Mouse (Mus musculus) bone marrow macrophage, adult 2 months (primary cell): ENCODE measurements around the gene Slc16a1.

Source experiments
- CTCF ChIP-seq: IDR thresholded peaks from 2 replicates; pipeline ENCODE4 v1.5.1; 2012; ENCODE audit warnings: low read depth, mild to moderate bottlenecking, low read length, moderate library complexity
- POLR2A ChIP-seq: IDR thresholded peaks from 2 replicates; pipeline ENCODE4 v1.6.1; 2012; ENCODE audit warnings: mild to moderate bottlenecking, low read depth, low read length, borderline replicate concordance

- TF ChIP-seq CTCF (no peak), POLR2A (no peak)
These were observed 41.2 kb upstream of the Slc16a1 start for GRCm38 (mm10) chr3:104597135-104597764.
